Mouse (Mus musculus): ENCODE results near the gene Col28a1.

DNA sequence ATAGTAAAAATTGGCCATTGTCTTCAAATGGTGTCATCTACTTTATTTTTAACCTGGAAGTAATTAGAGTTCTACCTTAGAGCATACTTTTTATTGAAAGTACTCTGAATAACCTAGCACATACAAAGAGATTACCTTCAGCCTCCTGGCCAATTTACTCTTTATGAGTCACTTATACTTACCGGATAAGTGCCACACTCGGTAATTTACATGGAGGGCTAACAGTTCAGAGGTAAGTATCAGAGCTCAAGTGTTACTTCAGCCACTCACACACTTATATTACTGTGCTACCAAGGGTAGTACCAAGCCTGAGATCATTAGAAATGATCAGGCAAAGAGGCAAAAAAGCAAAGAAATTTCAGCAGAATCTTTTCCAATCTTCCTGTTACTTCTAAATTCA, 73.8 kb downstream of the Col28a1 start:
- TF ChIP-seq CTCF (IDR thresholded peaks at IDR 0.05; ENCODE audit: borderline replicate concordance, insufficient read depth, low read length) (no peak), POLR2A (IDR thresholded peaks at IDR 0.05; ENCODE audit: low read depth, low read length) (no peak)

All from embryonic fibroblast, embryonic 13.5 days (primary cell).